Mouse (Mus musculus): ENCODE results near the gene Mtmr4. TPM values are rescaled to one million over a fixed set of nuclear protein-coding genes. Genes with fewer than 3 reads are reported as not detected.

The Mtmr4 gene
- polyA plus RNA-seq, 1 experiment from 2014 or later = 45.5 TPM

DNA sequence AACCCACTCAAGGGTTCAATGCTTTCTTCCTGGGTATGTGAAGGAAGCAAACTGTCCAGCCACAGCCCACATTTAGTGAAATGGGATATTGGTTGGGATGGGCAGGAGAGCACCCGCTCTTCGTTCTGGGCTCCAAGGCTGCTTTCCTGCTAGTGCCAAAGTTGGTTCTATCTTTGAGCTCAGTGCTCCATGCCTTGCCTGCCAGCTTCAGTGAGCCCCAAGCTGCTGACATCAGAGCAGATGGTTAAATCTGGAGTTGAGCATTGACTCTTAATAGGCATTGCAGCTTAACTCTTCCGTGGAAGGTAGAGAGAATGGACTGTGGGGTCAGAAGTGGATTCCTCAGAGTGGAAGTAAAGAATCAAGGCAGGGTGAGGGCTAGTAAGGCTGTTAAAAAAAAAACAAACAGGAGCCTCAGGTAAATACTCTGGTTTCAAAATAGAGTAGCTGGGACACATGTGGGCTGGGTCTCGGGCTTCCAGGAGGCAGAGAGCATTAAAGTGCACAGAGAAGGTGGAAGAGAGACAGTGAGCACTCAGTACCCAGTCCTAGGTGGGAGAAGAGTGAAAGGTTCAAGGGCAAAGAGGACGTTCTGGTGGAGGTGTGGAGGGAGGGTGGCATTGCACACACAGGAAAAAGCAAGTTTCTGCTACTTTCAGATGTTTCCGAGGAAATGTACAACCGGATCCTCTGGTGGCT, 23.6 kb upstream of the Mtmr4 start, which contains the start of gene Sept4:
Gene Sept4, plus strand, starts transcription at position 649 of the 699 bp plus-strand sequence.
- Histone ChIP-seq H3K4me2 (ENCODE audit: low read length) (no peak within 1 kb of the TSS), H3K4me1 (ENCODE audit: control insufficient read depth, insufficient read depth, low read length) (no peaks in the 10 kb centered on the region), H3K4me3 (ENCODE audit: low read depth, low read length) (no peak within 1 kb of the TSS), H3K9me3 (replicated peaks; ENCODE audit: control insufficient read depth, low read length) (no peaks in the 10 kb centered on the region), H3K36me3 (ENCODE audit: control insufficient read depth, insufficient read depth, low read length) (no peaks in the 10 kb centered on the region), H3K9ac (ENCODE audit: low read length) (no peak within 1 kb of the TSS), H3K27me3 (replicated peaks; ENCODE audit: control insufficient read depth, insufficient read depth, low read length) (no peaks in the 10 kb centered on the region), H3K27ac (ENCODE audit: low read depth, low read length) (no peak within 1 kb of the TSS)
- 81% methylated on average over 7 of the region's 7 CpGs for WGBS
- DNase-seq (ENCODE audit: low spot score) (no peak), ATAC-seq (no peak)

GRCm38 (mm10) chr11:87570743-87571142, 21.2 kb upstream of the Mtmr4 start:
- no peak for ATAC-seq
- Histone ChIP-seq H3K4me2 (ENCODE audit: low read length) (no peak overlapping the region), H3K27me3 (replicated peaks; ENCODE audit: control insufficient read depth, insufficient read depth, low read length) (no peaks in the 10 kb centered on the region), H3K36me3 (ENCODE audit: control insufficient read depth, insufficient read depth, low read length) (no peaks in the 10 kb centered on the region), H3K27ac (ENCODE audit: low read depth, low read length) (no peak overlapping the region), H3K9ac (ENCODE audit: low read length) (no peak overlapping the region), H3K4me3 (ENCODE audit: low read depth, low read length) (no peak overlapping the region), H3K9me3 (replicated peaks; ENCODE audit: control insufficient read depth, low read length) (no peaks in the 10 kb centered on the region), H3K4me1 (ENCODE audit: control insufficient read depth, insufficient read depth, low read length) (no peaks in the 10 kb centered on the region)
- WGBS = 73% methylated on average over 5 of the region's 5 CpGs
- DNase-seq (ENCODE audit: low spot score) = no peak

GRCm38 (mm10) chr11:87571361-87571950, 20.5 kb upstream of the Mtmr4 start:
- Histone ChIP-seq H3K27me3 (replicated peaks; ENCODE audit: control insufficient read depth, insufficient read depth, low read length) (no peaks in the 10 kb centered on the region), H3K9me3 (replicated peaks; ENCODE audit: control insufficient read depth, low read length) (no peaks in the 10 kb centered on the region), H3K4me2 (ENCODE audit: low read length) (no peak overlapping the region), H3K9ac (ENCODE audit: low read length) (no peak overlapping the region), H3K36me3 (ENCODE audit: control insufficient read depth, insufficient read depth, low read length) (no peaks in the 10 kb centered on the region), H3K27ac (ENCODE audit: low read depth, low read length) (no peak overlapping the region), H3K4me1 (ENCODE audit: control insufficient read depth, insufficient read depth, low read length) (no peaks in the 10 kb centered on the region), H3K4me3 (ENCODE audit: low read depth, low read length) (no peak overlapping the region)
- 88% methylated on average over 1 of the region's 1 CpGs for WGBS
- DNase-seq (ENCODE audit: low spot score) = no peak
- ATAC-seq = no peak

GRCm38 (mm10) chr11:87573751-87574150, 18.2 kb upstream of the Mtmr4 start:
- WGBS = 81% methylated on average over 7 of the region's 7 CpGs
- no peak overlapping the region for H3K4me3 ChIP-seq (ENCODE audit: low read depth, low read length)
- H3K4me2 ChIP-seq (ENCODE audit: low read length) = no peak overlapping the region
- no peaks in the 10 kb centered on the region for H3K9me3 ChIP-seq (replicated peaks; ENCODE audit: control insufficient read depth, low read length)
- ATAC-seq (no peak), DNase-seq (ENCODE audit: low spot score) (no peak)
- no peaks in the 10 kb centered on the region for H3K36me3 ChIP-seq (ENCODE audit: control insufficient read depth, insufficient read depth, low read length)
- H3K27ac ChIP-seq (ENCODE audit: low read depth, low read length) = no peak overlapping the region
- 0 out of 2 replicates have a peak, but pooled peaks cover 8% of the 10 kb centered on the region for H3K4me1 ChIP-seq (ENCODE audit: control insufficient read depth, insufficient read depth, low read length)
- no peaks in the 10 kb centered on the region for H3K27me3 ChIP-seq (replicated peaks; ENCODE audit: control insufficient read depth, insufficient read depth, low read length)
- H3K9ac ChIP-seq (ENCODE audit: low read length) = no peak overlapping the region

- no peak overlapping the region for H3K4me3 ChIP-seq (ENCODE audit: low read depth, low read length)
- H3K27ac ChIP-seq (ENCODE audit: low read depth, low read length) = no peak overlapping the region
- no peak overlapping the region for H3K9ac ChIP-seq (ENCODE audit: low read length)
- DNase-seq (ENCODE audit: low spot score) (no peak), ATAC-seq (no peak)
- no peaks in the 10 kb centered on the region for H3K27me3 ChIP-seq (replicated peaks; ENCODE audit: control insufficient read depth, insufficient read depth, low read length)
- H3K9me3 ChIP-seq (replicated peaks; ENCODE audit: control insufficient read depth, low read length) = no peaks in the 10 kb centered on the region
- 81% methylated on average over 21 of the region's 21 CpGs for WGBS
- 0 out of 2 replicates have a peak, but pooled peaks cover 8% of the 10 kb centered on the region for H3K4me1 ChIP-seq (ENCODE audit: control insufficient read depth, insufficient read depth, low read length)
- H3K36me3 ChIP-seq (ENCODE audit: control insufficient read depth, insufficient read depth, low read length) = no peaks in the 10 kb centered on the region
- no peak overlapping the region for H3K4me2 ChIP-seq (ENCODE audit: low read length)
Observed at GRCm38 (mm10) chr11:87574520-87575180, 17.3 kb upstream of the Mtmr4 start.

GRCm38 (mm10) chr11:87577601-87578248, 14.2 kb upstream of the Mtmr4 start:
- no peaks in the 10 kb centered on the region for H3K36me3 ChIP-seq (ENCODE audit: control insufficient read depth, insufficient read depth, low read length)
- no peak for DNase-seq (ENCODE audit: low spot score)
- 0 out of 2 replicates have a peak, but pooled peaks cover 8% of the 10 kb centered on the region for H3K4me1 ChIP-seq (ENCODE audit: control insufficient read depth, insufficient read depth, low read length)
- no peaks in the 10 kb centered on the region for H3K27me3 ChIP-seq (replicated peaks; ENCODE audit: control insufficient read depth, insufficient read depth, low read length)
- no peak for ATAC-seq
- H3K27ac ChIP-seq (ENCODE audit: low read depth, low read length) = no peak overlapping the region
- H3K9ac ChIP-seq (ENCODE audit: low read length) = peak overlapping the region; percentile 61
- 12% methylated on average over 6 of the region's 6 CpGs for WGBS
- peak overlapping the region; percentile 42 for H3K4me3 ChIP-seq (ENCODE audit: low read depth, low read length)
- H3K4me2 ChIP-seq (ENCODE audit: low read length) = peak overlapping the region; percentile 72
- H3K9me3 ChIP-seq (replicated peaks; ENCODE audit: control insufficient read depth, low read length) = no peaks in the 10 kb centered on the region

DNA sequence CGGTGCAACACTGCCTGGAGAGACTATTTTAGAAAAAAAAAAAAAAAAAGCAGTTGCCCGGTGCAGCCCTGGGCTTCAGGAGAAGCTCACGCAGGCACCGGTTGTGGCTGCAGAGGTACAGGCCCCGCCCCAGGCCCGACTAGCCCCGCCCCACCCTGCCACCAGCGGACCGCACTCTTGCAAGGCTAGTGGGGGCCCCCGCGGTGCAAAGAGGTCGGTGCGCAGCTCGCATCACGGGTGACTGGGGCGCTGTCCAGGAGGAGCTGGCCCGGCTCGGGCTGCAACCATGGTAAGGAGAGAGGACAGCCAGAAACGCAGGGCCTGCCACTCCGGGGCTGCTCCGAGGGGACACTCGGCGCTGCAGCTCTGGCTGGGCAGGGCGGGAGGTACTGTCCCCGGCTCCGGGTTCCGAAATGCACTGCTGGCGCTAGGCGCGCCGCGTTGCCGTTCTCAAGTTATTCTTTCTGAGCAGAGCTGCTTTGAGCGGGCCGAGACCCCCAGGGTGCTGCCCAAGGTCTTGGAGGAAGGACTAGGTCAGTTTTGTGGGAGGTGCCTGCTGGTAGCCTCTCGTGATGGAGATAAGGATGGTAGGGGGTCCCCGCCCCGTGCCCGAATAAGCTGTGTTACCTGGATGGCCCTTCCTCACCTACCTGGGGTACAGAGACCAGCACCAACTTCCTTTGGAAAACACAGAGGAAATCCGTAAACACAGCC, 13.6 kb upstream of the Mtmr4 start:
- Histone ChIP-seq H3K27me3 (replicated peaks; ENCODE audit: control insufficient read depth, insufficient read depth, low read length) (no peaks in the 10 kb centered on the region), H3K4me2 (ENCODE audit: low read length) (peak overlapping the region; percentile 72), H3K9me3 (replicated peaks; ENCODE audit: control insufficient read depth, low read length) (no peaks in the 10 kb centered on the region), H3K9ac (ENCODE audit: low read length) (peak overlapping the region; percentile 61), H3K27ac (ENCODE audit: low read depth, low read length) (no peak overlapping the region), H3K36me3 (ENCODE audit: control insufficient read depth, insufficient read depth, low read length) (no peaks in the 10 kb centered on the region), H3K4me3 (ENCODE audit: low read depth, low read length) (peak overlapping the region; percentile 42), H3K4me1 (ENCODE audit: control insufficient read depth, insufficient read depth, low read length) (0 out of 2 replicates have a peak, but pooled peaks cover 8% of the 10 kb centered on the region)
- ATAC-seq = peak; percentile 87
- under 1% methylated on average over 40 of the region's 40 CpGs for WGBS
- peak; percentile 49 for DNase-seq (ENCODE audit: low spot score)

GRCm38 (mm10) chr11:87578963-87579601, 12.9 kb upstream of the Mtmr4 start:
- Histone ChIP-seq H3K27me3 (replicated peaks; ENCODE audit: control insufficient read depth, insufficient read depth, low read length) (no peaks in the 10 kb centered on the region), H3K4me2 (ENCODE audit: low read length) (peak overlapping the region; percentile 72), H3K9ac (ENCODE audit: low read length) (peak overlapping the region; percentile 61), H3K4me3 (ENCODE audit: low read depth, low read length) (peak overlapping the region; percentile 42), H3K27ac (ENCODE audit: low read depth, low read length) (no peak overlapping the region), H3K4me1 (ENCODE audit: control insufficient read depth, insufficient read depth, low read length) (0 out of 2 replicates have a peak, but pooled peaks cover 8% of the 10 kb centered on the region), H3K36me3 (ENCODE audit: control insufficient read depth, insufficient read depth, low read length) (no peaks in the 10 kb centered on the region), H3K9me3 (replicated peaks; ENCODE audit: control insufficient read depth, low read length) (no peaks in the 10 kb centered on the region)
- ATAC-seq = peak; percentile 57
- 15% methylated on average over 10 of the region's 10 CpGs for WGBS
- no peak for DNase-seq (ENCODE audit: low spot score)

Data from forebrain, embryonic 14.5 days (tissue).